21 mouse cellular contexts compared by ENCODE assay signal in genomic region chr9:72681652-72682228, GRCm38 (mm10). TPM values are rescaled to one million over a fixed set of nuclear protein-coding genes. Genes with fewer than 3 reads are reported as not detected.
A peak's percentile ranks its signal among the peaks of the same experiment; 100 is the strongest.
DNase-seq lines count a peak whose midpoint lies in the region; ATAC-seq lines count a peak whose summit lies in the region.
"Had no signal": no experiment of that assay in that cellular context is flagged by ENCODE, and none has a peak within 500 bp of the region (broad histone marks: within the 10 kb centered on the region; RNA-seq: fewer than 3 reads in every experiment).

No protein-coding gene starts in this region.

- no peak overlapping the region for H3K4me2 ChIP-seq in intestine, embryonic 14.5 days (ENCODE audit: low read length)
- no peak overlapping the region for H3K4me2 ChIP-seq in intestine, embryonic 15.5 days (replicated peaks)
- H3K4me2 ChIP-seq: embryonic facial prominence, embryonic 15.5 days; hindbrain, embryonic 12.5 days; midbrain, embryonic 12.5 days; neural tube, embryonic 13.5 days had no signal

- peaks cover 84% of the 10 kb centered on the region for H3K36me3 ChIP-seq in heart, embryonic 10.5 days
- H3K36me3 ChIP-seq in intestine, embryonic 14.5 days (ENCODE audit: control insufficient read depth, insufficient read depth, low read length): peaks cover 87% of the 10 kb centered on the region
- H3K36me3 ChIP-seq in intestine, embryonic 15.5 days: peaks cover 37% of the 10 kb centered on the region
- H3K36me3 ChIP-seq in megakaryocyte, embryonic 14.5 days (replicated peaks; ENCODE audit: low read length): peaks cover 78% of the 10 kb centered on the region

- no peak overlapping the region for H3K27ac ChIP-seq in heart, embryonic 10.5 days
- H3K27ac ChIP-seq in intestine, embryonic 14.5 days (ENCODE audit: low read depth): no peak overlapping the region
- no peak overlapping the region for H3K27ac ChIP-seq in intestine, embryonic 15.5 days
- H3K27ac ChIP-seq: embryonic facial prominence, embryonic 15.5 days; forebrain, embryonic 10.5 days; hindbrain, embryonic 12.5 days; left cerebral cortex, adult 2 months; midbrain, embryonic 12.5 days; neural tube, embryonic 13.5 days had no signal

- no peak for ATAC-seq in intestine, embryonic 14.5 days (replicated peaks; ENCODE audit: low FRiP score, low TSS enrichment, low read depth)
- ATAC-seq in intestine, embryonic 15.5 days: no peak
- ATAC-seq in megakaryocyte, adult 5-6 weeks (ENCODE audit: poor library complexity, severe bottlenecking): no peak

- no peaks in the 10 kb centered on the region for H3K9me3 ChIP-seq in heart, embryonic 10.5 days
- no peaks in the 10 kb centered on the region for H3K9me3 ChIP-seq in intestine, embryonic 14.5 days (ENCODE audit: control insufficient read depth, low read length)
- H3K9me3 ChIP-seq in intestine, embryonic 15.5 days: no peaks in the 10 kb centered on the region
- H3K9me3 ChIP-seq in megakaryocyte, embryonic 14.5 days: no peaks in the 10 kb centered on the region
- H3K9me3 ChIP-seq: embryonic facial prominence, embryonic 15.5 days; forebrain, embryonic 10.5 days; hindbrain, embryonic 12.5 days; midbrain, embryonic 12.5 days; neural tube, embryonic 13.5 days had no signal

- H3K9ac ChIP-seq in intestine, embryonic 14.5 days (ENCODE audit: low read length): no peak overlapping the region
- no peak overlapping the region for H3K9ac ChIP-seq in intestine, embryonic 15.5 days
- H3K9ac ChIP-seq: embryonic facial prominence, embryonic 15.5 days; hindbrain, embryonic 12.5 days; midbrain, embryonic 12.5 days; neural tube, embryonic 13.5 days had no signal

- WGBS in heart, embryonic 10.5 days: 63% methylated on average over 8 of the region's 8 CpGs
- WGBS in intestine, embryonic 14.5 days: 86% methylated on average over 8 of the region's 8 CpGs
- 79% methylated on average over 8 of the region's 8 CpGs for WGBS in intestine, embryonic 15.5 days

- peaks cover 14% of the 10 kb centered on the region; the same call in 1 of the 2 replicates for H3K4me1 ChIP-seq in heart, embryonic 10.5 days
- no peaks in the 10 kb centered on the region for H3K4me1 ChIP-seq in intestine, embryonic 14.5 days (replicated peaks; ENCODE audit: control insufficient read depth, insufficient read depth, low read length)
- H3K4me1 ChIP-seq in intestine, embryonic 15.5 days (replicated peaks): no peaks in the 10 kb centered on the region
- peaks cover 35% of the 10 kb centered on the region for H3K4me1 ChIP-seq in megakaryocyte, embryonic 14.5 days
- H3K4me1 ChIP-seq: embryonic facial prominence, embryonic 15.5 days; forebrain, embryonic 10.5 days; hindbrain, embryonic 12.5 days; midbrain, embryonic 12.5 days; neural tube, embryonic 13.5 days had no signal

- H3K27me3 ChIP-seq in heart, embryonic 10.5 days (ENCODE audit: insufficient read depth, poor library complexity, severe bottlenecking): no peaks in the 10 kb centered on the region
- H3K27me3 ChIP-seq in intestine, embryonic 14.5 days (replicated peaks; ENCODE audit: control insufficient read depth, insufficient read depth, low read length): no peaks in the 10 kb centered on the region
- no peaks in the 10 kb centered on the region for H3K27me3 ChIP-seq in intestine, embryonic 15.5 days (replicated peaks)
- H3K27me3 ChIP-seq in megakaryocyte, embryonic 14.5 days (replicated peaks): no peaks in the 10 kb centered on the region
- H3K27me3 ChIP-seq: embryonic facial prominence, embryonic 15.5 days; hindbrain, embryonic 12.5 days; midbrain, embryonic 12.5 days; neural tube, embryonic 13.5 days had no signal

- DNase-seq in heart, adult 11 months: peak; percentile 92
- DNase-seq in heart, embryonic 10.5 days (ENCODE audit: low spot score): no peak
- peak; percentile 52 for DNase-seq in intestine, embryonic 14.5 days (ENCODE audit: low spot score)
- DNase-seq in kidney, postnatal 4 days: no peak
- DNase-seq in adrenal gland, postnatal 14 days: no peak
- DNase-seq: adrenal gland, adult 8-10 months; cerebellum, adult 8-10 months; gastrocnemius, postnatal 14 days; kidney, adult 11 months; kidney, postnatal 10 days; lung, postnatal 10 days; right cerebral cortex, postnatal 25 days had no signal

- H3K4me3 ChIP-seq in heart, embryonic 10.5 days: no peak overlapping the region
- no peak overlapping the region for H3K4me3 ChIP-seq in intestine, embryonic 14.5 days (ENCODE audit: low read depth, low read length)
- H3K4me3 ChIP-seq in intestine, embryonic 15.5 days (replicated peaks): no peak overlapping the region
- H3K4me3 ChIP-seq in megakaryocyte, embryonic 14.5 days (replicated peaks): peak overlapping the region; percentile 83
- H3K4me3 ChIP-seq: embryonic facial prominence, embryonic 15.5 days; forebrain, embryonic 10.5 days; hindbrain, embryonic 12.5 days; left cerebral cortex, adult 2 months; midbrain, embryonic 12.5 days; neural tube, embryonic 13.5 days had no signal

RNA-seq across cellular contexts. Expression of gene Nedd4, which starts 19.6 kb away (rescaled TPM):
- polyA plus RNA-seq in heart, embryonic 10.5 days (2016; fragmentation: Nextera tagmentation; extraction: Ambion mirVana): 515 and 584 TPM in 2 replicates
- 671 and 756 TPM in 2 replicates for polyA plus RNA-seq in intestine, embryonic 14.5 days (2014; fragmentation: Nextera tagmentation; extraction: Ambion mirVana)
- polyA plus RNA-seq in intestine, embryonic 15.5 days (2015; fragmentation: Nextera tagmentation; extraction: Ambion mirVana): 462 and 512 TPM in 2 replicates
- 6.0 and 24.7 TPM in 2 replicates for polyA plus RNA-seq in megakaryocyte, embryonic 14.5 days (2012; ENCODE audit: insufficient read depth, low replicate concordance)
- total RNA-seq in megakaryocyte, adult 5-6 weeks (2015): 36.7 and 38.0 TPM in 2 replicates
- total RNA-seq in megakaryocyte, adult 5-6 weeks (2017): 47.0 and 68.7 TPM in 2 replicates
- total RNA-seq in adrenal gland, postnatal 14 days (2021): 490 and 493 TPM in 2 replicates

Comparison
In these comparisons a context has a peak if more than half of its experiments do, and no peak if none do; other contexts are left out.
1. DNase-seq: peak in heart, adult 11 months (single experiment) and intestine, embryonic 14.5 days (single experiment); none in heart, embryonic 10.5 days (single experiment), kidney, postnatal 4 days (0 of 2) and adrenal gland, postnatal 14 days (single experiment).
2. RNA of gene Nedd4, which starts 19.6 kb away (polyA plus RNA-seq): 671 to 756 TPM in intestine, embryonic 14.5 days, 515 to 584 TPM in heart, embryonic 10.5 days and 462 to 512 TPM in intestine, embryonic 15.5 days; 6.0 to 24.7 TPM in megakaryocyte, embryonic 14.5 days; every median in the first group is over 10 times any median in the second.